Mouse (Mus musculus) G1E (cell line): ENCODE measurements around the gene Fam126a.

Experiments used
- CTCF ChIP-seq: IDR thresholded peaks from 2 replicates; pipeline ENCODE4 v1.5.1; 2012; ENCODE audit warnings: low read depth, low read length, inconsistent platforms, mixed read lengths
- GATA1 ChIP-seq: IDR thresholded peaks from 2 replicates; pipeline ENCODE4 v1.6.1; 2012; ENCODE audit warnings: borderline replicate concordance, low read length, inconsistent platforms, mixed read lengths
- GATA2 ChIP-seq: IDR thresholded peaks from 2 replicates; pipeline ENCODE4 v1.6.1; 2012; ENCODE audit warnings: low read depth, low read length, inconsistent platforms, borderline replicate concordance
- POLR2AphosphoS5 ChIP-seq: IDR thresholded peaks from 2 replicates; pipeline ENCODE4 v1.6.1; 2012; ENCODE audit warnings: low read depth, low read length, inconsistent platforms; ENCODE audit not compliant: insufficient replicate concordance
- TAL1 ChIP-seq: conservative IDR thresholded peaks from 2 replicates; pipeline ENCODE4 v1.6.1; 2012; ENCODE audit warnings: low read depth, low read length, inconsistent platforms, mixed read lengths

DNA sequence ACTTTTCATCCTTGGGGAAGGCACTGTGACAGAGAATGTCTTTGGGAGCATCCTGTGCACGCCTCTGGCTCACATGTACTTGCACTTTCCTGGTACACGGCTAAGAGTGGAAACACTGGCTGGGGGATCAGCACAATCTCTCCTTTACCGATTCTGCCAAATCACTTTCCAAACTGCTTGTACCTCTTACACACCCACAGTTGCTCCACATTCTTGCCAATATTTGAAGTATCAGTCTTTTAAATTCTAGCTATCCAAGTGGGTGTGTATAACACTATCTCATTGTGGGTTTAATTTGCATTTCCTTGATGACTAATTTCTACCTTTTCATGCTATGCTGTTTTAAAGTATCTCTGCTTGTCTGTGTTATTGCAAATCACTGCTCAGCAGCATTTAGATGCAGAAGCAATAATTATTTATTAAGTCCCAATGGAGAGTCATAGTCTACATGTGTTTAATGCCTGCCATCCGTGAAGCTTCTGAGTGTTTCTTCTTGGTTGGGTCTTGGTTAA lies 10.9 kb upstream of the Fam126a start:
- TF ChIP-seq TAL1 (no peak), CTCF (no peak), GATA1 (no peak), POLR2AphosphoS5 (no peak), GATA2 (no peak)
